Mouse (Mus musculus): Measurements from ENCODE around the gene Mylk.

DNA sequence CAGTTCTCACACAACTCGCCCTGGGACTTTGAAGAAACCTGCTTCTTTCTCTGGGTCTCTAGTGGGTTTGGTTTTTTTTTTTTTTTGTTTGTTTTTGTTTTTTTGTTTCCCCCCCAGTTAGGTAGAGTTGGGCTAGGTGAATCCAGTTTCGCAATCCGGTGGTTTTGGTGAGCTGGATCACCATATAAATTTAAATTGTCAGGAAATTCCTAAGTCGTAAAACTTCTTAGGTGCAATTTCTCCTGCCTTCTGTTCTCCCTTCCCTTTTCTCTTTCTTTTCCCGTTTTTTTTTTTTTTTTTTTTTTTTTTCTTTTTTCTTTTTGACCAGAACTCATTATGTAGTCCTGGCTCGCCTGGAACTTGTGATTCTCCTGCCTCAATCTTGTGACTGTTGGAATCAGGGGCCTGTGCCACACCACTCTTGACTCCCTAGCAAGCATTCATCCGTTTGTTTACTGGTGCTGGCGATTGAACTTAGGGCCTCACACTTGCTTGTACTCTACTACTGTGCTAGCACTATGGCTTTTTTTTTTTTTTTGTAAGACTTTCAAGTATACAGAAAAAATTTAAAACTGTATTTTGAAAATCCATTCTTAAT, 278.2 kb downstream of the Mylk start:
- TF ChIP-seq POLR2A (IDR thresholded peaks at IDR 0.05; ENCODE audit: borderline replicate concordance, low read depth, low read length) (no peak), CTCF (IDR thresholded peaks at IDR 0.05; ENCODE audit: low read depth, low read length) (no peak)
